ENCODE assay signal across 9 mouse cellular contexts in the genomic region with DNA sequence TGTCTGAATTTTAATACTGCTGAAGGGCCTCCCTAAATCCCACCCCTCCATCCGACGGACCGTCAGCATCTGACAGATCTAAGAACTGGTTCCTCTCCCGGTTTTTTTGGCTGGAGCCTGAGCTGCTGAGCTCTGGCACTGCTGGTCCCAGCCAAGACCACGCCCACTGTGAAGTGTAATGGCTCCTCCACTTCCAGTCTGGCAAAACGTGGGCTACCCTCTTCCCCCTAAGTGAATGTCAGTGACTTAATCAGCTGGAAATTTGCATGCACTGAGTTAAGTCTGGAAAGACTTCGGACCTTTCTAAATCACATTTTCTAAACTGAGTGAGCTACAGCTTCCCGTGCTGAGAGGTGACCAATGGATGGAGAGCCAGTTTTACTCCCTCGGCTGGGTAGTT. TPM values are rescaled to one million over a fixed set of nuclear protein-coding genes. Genes with fewer than 3 reads are reported as not detected.
DNase-seq lines count a peak whose midpoint lies in the region; ATAC-seq lines count a peak whose summit lies in the region.
"Had no signal": no experiment of that assay in that cellular context is flagged by ENCODE, and none has a peak within 500 bp of the region (broad histone marks: within the 10 kb centered on the region; RNA-seq: fewer than 3 reads in every experiment).

No protein-coding gene starts in this region.

- WGBS in hindbrain, embryonic 11.5 days: 11% methylated on average over 9 of the region's 9 CpGs
- WGBS in hindbrain, embryonic 14.5 days: 8% methylated on average over 9 of the region's 9 CpGs
- 6% methylated on average over 9 of the region's 9 CpGs for WGBS in forebrain, embryonic 14.5 days
- WGBS in intestine, embryonic 15.5 days: 18% methylated on average over 9 of the region's 9 CpGs

- no peak overlapping the region for H3K4me2 ChIP-seq in hindbrain, embryonic 11.5 days (replicated peaks; ENCODE audit: low read depth, low read length)
- H3K4me2 ChIP-seq in hindbrain, embryonic 14.5 days (replicated peaks): no peak overlapping the region
- 0 out of 2 replicates have a peak overlapping the region, but pooled peaks have one; percentile 0 for H3K4me2 ChIP-seq in forebrain, embryonic 14.5 days (ENCODE audit: low read length)
- H3K4me2 ChIP-seq in intestine, embryonic 15.5 days (replicated peaks): no peak overlapping the region

- H3K36me3 ChIP-seq in hindbrain, embryonic 11.5 days (ENCODE audit: control insufficient read depth, insufficient read depth, low read length): no peaks in the 10 kb centered on the region
- H3K36me3 ChIP-seq in hindbrain, embryonic 14.5 days (replicated peaks; ENCODE audit: control insufficient read depth, insufficient read depth): no peaks in the 10 kb centered on the region
- H3K36me3 ChIP-seq in forebrain, embryonic 14.5 days (ENCODE audit: control insufficient read depth, insufficient read depth, low read length): no peaks in the 10 kb centered on the region
- no peaks in the 10 kb centered on the region for H3K36me3 ChIP-seq in intestine, embryonic 15.5 days

- no peak overlapping the region for H3K4me3 ChIP-seq in hindbrain, embryonic 11.5 days (ENCODE audit: low read depth, low read length)
- no peak overlapping the region for H3K4me3 ChIP-seq in hindbrain, embryonic 14.5 days (replicated peaks; ENCODE audit: low read length)
- no peak overlapping the region for H3K4me3 ChIP-seq in forebrain, embryonic 14.5 days (ENCODE audit: low read depth, low read length)
- H3K4me3 ChIP-seq in intestine, embryonic 15.5 days (replicated peaks): no peak overlapping the region

- H3K27me3 ChIP-seq in hindbrain, embryonic 11.5 days (ENCODE audit: control insufficient read depth, insufficient read depth, low read length): no peaks in the 10 kb centered on the region
- H3K27me3 ChIP-seq in hindbrain, embryonic 14.5 days (ENCODE audit: control insufficient read depth, insufficient read depth, low read length): no peaks in the 10 kb centered on the region; the same call in 1 of the 2 replicates
- H3K27me3 ChIP-seq in forebrain, embryonic 14.5 days (replicated peaks; ENCODE audit: control insufficient read depth, insufficient read depth, low read length): no peaks in the 10 kb centered on the region
- H3K27me3 ChIP-seq in intestine, embryonic 15.5 days (replicated peaks): no peaks in the 10 kb centered on the region

- peaks cover 14% of the 10 kb centered on the region for H3K4me1 ChIP-seq in hindbrain, embryonic 11.5 days (replicated peaks; ENCODE audit: control insufficient read depth, insufficient read depth, low read length)
- peaks cover 21% of the 10 kb centered on the region for H3K4me1 ChIP-seq in hindbrain, embryonic 14.5 days (replicated peaks; ENCODE audit: control insufficient read depth, insufficient read depth, low read length)
- H3K4me1 ChIP-seq in forebrain, embryonic 14.5 days (ENCODE audit: control insufficient read depth, insufficient read depth, low read length): peaks cover 48% of the 10 kb centered on the region
- peaks cover 75% of the 10 kb centered on the region for H3K4me1 ChIP-seq in intestine, embryonic 15.5 days (replicated peaks)

- no peak for ATAC-seq in hindbrain, embryonic 11.5 days (ENCODE audit: low FRiP score)
- ATAC-seq in hindbrain, embryonic 14.5 days (ENCODE audit: low FRiP score): no peak
- peak; percentile 70 for ATAC-seq in forebrain, embryonic 14.5 days
- ATAC-seq in intestine, embryonic 15.5 days: no peak
- ATAC-seq: Patski had no signal

- peak overlapping the region; percentile 51 for H3K27ac ChIP-seq in hindbrain, embryonic 11.5 days (ENCODE audit: low read depth, low read length)
- no peak overlapping the region for H3K27ac ChIP-seq in hindbrain, embryonic 14.5 days
- peak overlapping the region; percentile 23; the same call in 1 of the 2 replicates for H3K27ac ChIP-seq in forebrain, embryonic 14.5 days (ENCODE audit: low read depth, low read length)
- peak overlapping the region; percentile 45; the same call in 1 of the 2 replicates for H3K27ac ChIP-seq in intestine, embryonic 15.5 days

- no peak overlapping the region for H3K9ac ChIP-seq in hindbrain, embryonic 11.5 days (ENCODE audit: low read depth, low read length)
- H3K9ac ChIP-seq in hindbrain, embryonic 14.5 days: no peak overlapping the region
- H3K9ac ChIP-seq in forebrain, embryonic 14.5 days (ENCODE audit: low read length): no peak overlapping the region
- no peak overlapping the region for H3K9ac ChIP-seq in intestine, embryonic 15.5 days

- no peaks in the 10 kb centered on the region for H3K9me3 ChIP-seq in hindbrain, embryonic 11.5 days (ENCODE audit: control insufficient read depth, low read length)
- H3K9me3 ChIP-seq in hindbrain, embryonic 14.5 days (ENCODE audit: control insufficient read depth, low read length): no peaks in the 10 kb centered on the region
- H3K9me3 ChIP-seq in forebrain, embryonic 14.5 days (replicated peaks; ENCODE audit: control insufficient read depth, low read length): no peaks in the 10 kb centered on the region
- H3K9me3 ChIP-seq in intestine, embryonic 15.5 days: no peaks in the 10 kb centered on the region

- DNase-seq in hindbrain, embryonic 11.5 days (ENCODE audit: low spot score): peak; percentile 54
- no peak for DNase-seq in hindbrain, embryonic 14.5 days (ENCODE audit: low spot score)
- DNase-seq in WW6 (ENCODE audit: low read depth, low spot score): peak; percentile 36
- peak; percentile 89 for DNase-seq in forebrain, embryonic 14.5 days (ENCODE audit: low spot score)
- peak; percentile 51 for DNase-seq in neural tube, embryonic 10.5 days (ENCODE audit: extremely low spot score, low spot score)
- no peak for DNase-seq in urinary bladder, adult 2 months (ENCODE audit: low spot score)
- DNase-seq in liver: no peak

RNA-seq across cellular contexts. Expression of gene Ror2, which starts 52.5 kb away (rescaled TPM):
- polyA plus RNA-seq in hindbrain, embryonic 11.5 days (2014; fragmentation: Nextera tagmentation; extraction: Ambion mirVana): 5.4 TPM in 2 replicates
- polyA plus RNA-seq in hindbrain, embryonic 14.5 days (2014; fragmentation: Nextera tagmentation; extraction: Ambion mirVana): 1.8 and 3.1 TPM in 2 replicates
- polyA plus RNA-seq in forebrain, embryonic 14.5 days (2014; fragmentation: Nextera tagmentation; extraction: Ambion mirVana): 2.2 and 2.6 TPM in 2 replicates
- polyA plus RNA-seq in intestine, embryonic 15.5 days (2015; fragmentation: Nextera tagmentation; extraction: Ambion mirVana): 18.8 and 19.3 TPM in 2 replicates
- polyA plus RNA-seq in urinary bladder, adult 2 months (2012; rRNA removed): 8.6 and 11.7 TPM in 2 replicates
- polyA plus RNA-seq: Patski had no signal

Comparison
In these comparisons a context has a peak if more than half of its experiments do, and no peak if none do; other contexts are left out.
1. DNase-seq: peak in hindbrain, embryonic 11.5 days (single experiment), WW6 (single experiment), forebrain, embryonic 14.5 days (single experiment) and neural tube, embryonic 10.5 days (single experiment); none in hindbrain, embryonic 14.5 days (single experiment), urinary bladder, adult 2 months (single experiment) and liver (single experiment).